ENCODE assay signal across 8 mouse cellular contexts in genomic region chr2:30205255-30205628, GRCm38 (mm10). TPM values are rescaled to one million over a fixed set of nuclear protein-coding genes. Genes with fewer than 3 reads are reported as not detected.
DNase-seq lines count a peak whose midpoint lies in the region; ATAC-seq and TF ChIP-seq lines count a peak whose summit lies in the region.

No protein-coding gene starts in this region.

- H3K9me3 ChIP-seq in intestine, embryonic 14.5 days (ENCODE audit: control insufficient read depth, low read length): no peaks in the 10 kb centered on the region
- no peaks in the 10 kb centered on the region for H3K9me3 ChIP-seq in lung, postnatal 0 days (ENCODE audit: low read length)
- H3K9me3 ChIP-seq in stomach, embryonic 15.5 days: no peaks in the 10 kb centered on the region

- H3K9ac ChIP-seq in intestine, embryonic 14.5 days (ENCODE audit: low read length): peak overlapping the region; percentile 45
- peak overlapping the region; percentile 72 for H3K9ac ChIP-seq in lung, postnatal 0 days (replicated peaks; ENCODE audit: low read depth)
- H3K9ac ChIP-seq in stomach, embryonic 15.5 days: peak overlapping the region; percentile 23; the same call in 1 of the 2 replicates

- TF ChIP-seq EP300 in lung, postnatal 0 days (IDR thresholded peaks at IDR 0.05): no peak

- WGBS in intestine, embryonic 14.5 days: 2% methylated on average over 13 of the region's 13 CpGs
- under 1% methylated on average over 13 of the region's 13 CpGs for WGBS in lung, postnatal 0 days
- under 1% methylated on average over 13 of the region's 13 CpGs for WGBS in stomach, embryonic 15.5 days

- no peaks in the 10 kb centered on the region for H3K27me3 ChIP-seq in intestine, embryonic 14.5 days (replicated peaks; ENCODE audit: control insufficient read depth, insufficient read depth, low read length)
- no peaks in the 10 kb centered on the region for H3K27me3 ChIP-seq in lung, postnatal 0 days (replicated peaks; ENCODE audit: insufficient read depth, low read length)
- no peaks in the 10 kb centered on the region for H3K27me3 ChIP-seq in stomach, embryonic 15.5 days (replicated peaks)

- peaks cover 8% of the 10 kb centered on the region for H3K4me1 ChIP-seq in intestine, embryonic 14.5 days (replicated peaks; ENCODE audit: control insufficient read depth, insufficient read depth, low read length)
- peaks cover 7% of the 10 kb centered on the region; the same call in 1 of the 2 replicates for H3K4me1 ChIP-seq in lung, postnatal 0 days (ENCODE audit: insufficient read depth, low read depth, low read length)
- peaks cover 13% of the 10 kb centered on the region for H3K4me1 ChIP-seq in stomach, embryonic 15.5 days

- DNase-seq in embryo, embryonic 11 days: peak; percentile 42
- no peak for DNase-seq in embryo, embryonic 10.5 days (ENCODE audit: low spot score)
- peak; percentile 39 for DNase-seq in thymus, postnatal 4 days
- DNase-seq in thymus, adult 18-20 months: no peak
- no peak for DNase-seq in intestine, embryonic 14.5 days (ENCODE audit: low spot score)
- DNase-seq in lung, postnatal 0 days (ENCODE audit: low spot score): peak; percentile 84
- no peak for DNase-seq in layer of hippocampus, postnatal 10 days (ENCODE audit: low spot score in 2 of 2)

- H3K27ac ChIP-seq in intestine, embryonic 14.5 days (ENCODE audit: low read depth): peak overlapping the region; percentile 49; the same call in 1 of the 2 replicates
- peak overlapping the region; percentile 85 for H3K27ac ChIP-seq in lung, postnatal 0 days (ENCODE audit: low read length)
- H3K27ac ChIP-seq in stomach, embryonic 15.5 days: peak overlapping the region; percentile 88

- TF ChIP-seq CTCF in lung, postnatal 0 days (IDR thresholded peaks at IDR 0.05): no peak

- H3K36me3 ChIP-seq in intestine, embryonic 14.5 days (ENCODE audit: control insufficient read depth, insufficient read depth, low read length): no peaks in the 10 kb centered on the region
- no peaks in the 10 kb centered on the region for H3K36me3 ChIP-seq in lung, postnatal 0 days (ENCODE audit: insufficient read depth, low read length)
- H3K36me3 ChIP-seq in stomach, embryonic 15.5 days: no peaks in the 10 kb centered on the region

- peak overlapping the region; percentile 59 for H3K4me3 ChIP-seq in intestine, embryonic 14.5 days (ENCODE audit: low read depth, low read length)
- peak overlapping the region; percentile 68 for H3K4me3 ChIP-seq in lung, postnatal 0 days (ENCODE audit: low read depth, low read length)
- H3K4me3 ChIP-seq in stomach, embryonic 15.5 days (replicated peaks): peak overlapping the region; percentile 63

- H3K4me2 ChIP-seq in intestine, embryonic 14.5 days (ENCODE audit: low read length): peak overlapping the region; percentile 75
- peak overlapping the region; percentile 85 for H3K4me2 ChIP-seq in lung, postnatal 0 days (replicated peaks; ENCODE audit: low read depth, low read length)
- peak overlapping the region; percentile 85 for H3K4me2 ChIP-seq in stomach, embryonic 15.5 days

- peak; percentile 82 for ATAC-seq in intestine, embryonic 14.5 days (replicated peaks; ENCODE audit: low FRiP score, low TSS enrichment, low read depth)
- ATAC-seq in lung, postnatal 0 days: peak; percentile 75
- peak; percentile 75 for ATAC-seq in stomach, embryonic 15.5 days (ENCODE audit: insufficient read depth, low FRiP score, low read depth)

RNA-seq across cellular contexts. Expression of gene Kyat1, which starts 0.4 kb away (rescaled TPM):
- polyA plus RNA-seq in intestine, embryonic 14.5 days (2014; fragmentation: Nextera tagmentation; extraction: Ambion mirVana): 13.0 and 15.6 TPM in 2 replicates
- polyA plus RNA-seq in lung, postnatal 0 days (2015; fragmentation: Nextera tagmentation; extraction: Ambion mirVana): 12.7 and 17.1 TPM in 2 replicates
- polyA plus RNA-seq in stomach, embryonic 15.5 days (2015; fragmentation: Nextera tagmentation; extraction: Ambion mirVana): 16.2 and 17.4 TPM in 2 replicates
- 10 to 100 TPM; 16.4 to 17.6 TPM for total RNA-seq in layer of hippocampus, postnatal 10 days (2021)

RNA-seq across cellular contexts. Expression of gene Spout1, which starts 27.0 kb away (rescaled TPM):
- polyA plus RNA-seq in intestine, embryonic 14.5 days (2014; fragmentation: Nextera tagmentation; extraction: Ambion mirVana): 71.1 and 74.1 TPM in 2 replicates
- polyA plus RNA-seq in lung, postnatal 0 days (2015; fragmentation: Nextera tagmentation; extraction: Ambion mirVana): 21.7 and 23.4 TPM in 2 replicates
- polyA plus RNA-seq in stomach, embryonic 15.5 days (2015; fragmentation: Nextera tagmentation; extraction: Ambion mirVana): 56.7 and 62.9 TPM in 2 replicates
- 10 to 100 TPM; 31.2 to 35.3 TPM for total RNA-seq in layer of hippocampus, postnatal 10 days (2021)

RNA-seq across cellular contexts. Expression of gene Lrrc8a, which starts 32.3 kb away (rescaled TPM):
- 43.3 and 43.7 TPM in 2 replicates for polyA plus RNA-seq in intestine, embryonic 14.5 days (2014; fragmentation: Nextera tagmentation; extraction: Ambion mirVana)
- polyA plus RNA-seq in lung, postnatal 0 days (2015; fragmentation: Nextera tagmentation; extraction: Ambion mirVana): 58.2 and 68.8 TPM in 2 replicates
- 37.2 and 37.6 TPM in 2 replicates for polyA plus RNA-seq in stomach, embryonic 15.5 days (2015; fragmentation: Nextera tagmentation; extraction: Ambion mirVana)
- 10 to 100 TPM; 54.0 to 55.9 TPM for total RNA-seq in layer of hippocampus, postnatal 10 days (2021)

RNA-seq across cellular contexts. Expression of gene Endog, which starts 33.9 kb away (rescaled TPM):
- polyA plus RNA-seq in intestine, embryonic 14.5 days (2014; fragmentation: Nextera tagmentation; extraction: Ambion mirVana): 30.7 and 38.7 TPM in 2 replicates
- 19.6 and 24.4 TPM in 2 replicates for polyA plus RNA-seq in lung, postnatal 0 days (2015; fragmentation: Nextera tagmentation; extraction: Ambion mirVana)
- 28.8 and 31.5 TPM in 2 replicates for polyA plus RNA-seq in stomach, embryonic 15.5 days (2015; fragmentation: Nextera tagmentation; extraction: Ambion mirVana)
- 10 to 100 TPM; 23.4 to 24.6 TPM for total RNA-seq in layer of hippocampus, postnatal 10 days (2021)

RNA-seq across cellular contexts. Expression of gene Gm28035, which starts 35.1 kb away (rescaled TPM):
- polyA plus RNA-seq in intestine, embryonic 14.5 days (2014; fragmentation: Nextera tagmentation; extraction: Ambion mirVana): 0.05 and 0.28 TPM in 2 replicates
- polyA plus RNA-seq in lung, postnatal 0 days (2015; fragmentation: Nextera tagmentation; extraction: Ambion mirVana): 0.12 and 0.21 TPM in 2 replicates
- polyA plus RNA-seq in stomach, embryonic 15.5 days (2015; fragmentation: Nextera tagmentation; extraction: Ambion mirVana): 0.22 and 0.35 TPM in 2 replicates
- total RNA-seq in layer of hippocampus, postnatal 10 days (2021): 1 to 10 TPM; 5.8 to 7.2 TPM

Comparison
In these comparisons a context has a peak if more than half of its experiments do, and no peak if none do; other contexts are left out.
1. DNase-seq: peak in embryo, embryonic 11 days (single experiment), thymus, postnatal 4 days (single experiment) and lung, postnatal 0 days (single experiment); none in embryo, embryonic 10.5 days (single experiment), thymus, adult 18-20 months (0 of 2), intestine, embryonic 14.5 days (single experiment) and layer of hippocampus, postnatal 10 days (0 of 2).
2. Peak in every context shown above with its lines, with median percentiles within 50 percentile points of each other: ATAC-seq, H3K27ac ChIP-seq, H3K4me2 ChIP-seq, H3K4me3 ChIP-seq and H3K9ac ChIP-seq.